In the genomic region with DNA sequence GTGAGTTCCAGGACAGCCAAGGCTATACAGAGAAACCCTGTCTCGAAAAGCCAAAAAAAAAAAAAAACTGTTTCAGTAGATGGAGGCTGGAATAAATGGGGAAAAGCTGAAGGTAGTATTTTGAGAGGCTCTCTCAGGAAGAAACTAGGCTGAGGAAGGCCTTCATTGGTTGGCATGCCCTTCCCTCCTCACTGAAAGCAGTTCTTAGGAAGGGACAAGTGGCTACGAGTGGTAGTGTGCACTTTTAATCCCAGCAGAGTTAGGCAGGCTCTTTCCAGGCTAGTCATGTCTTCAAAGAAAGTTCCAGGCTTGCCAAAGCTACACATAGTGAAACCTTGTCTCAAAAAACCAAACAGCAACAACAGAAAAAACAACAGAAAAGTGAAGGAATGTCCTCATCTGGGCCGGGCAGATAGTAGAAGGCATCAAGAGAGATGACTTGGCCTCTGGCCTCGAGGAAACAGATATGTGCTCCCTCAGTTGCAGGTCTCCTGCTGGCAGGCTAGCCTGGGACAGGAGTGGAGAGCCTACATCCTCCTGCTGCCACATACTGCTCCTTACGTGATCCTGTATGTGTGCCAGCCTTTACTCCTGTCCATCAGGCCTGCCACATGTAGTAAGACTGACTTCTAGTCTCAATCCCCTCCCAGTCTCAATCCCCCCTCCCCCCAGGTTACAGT, we compare ENCODE assay signal across 20 mouse cellular contexts.
"Had no signal": no experiment of that assay in that cellular context is flagged by ENCODE, and none has a peak within 500 bp of the region (broad histone marks: within the 10 kb centered on the region; RNA-seq: fewer than 3 reads in every experiment).

No protein-coding gene starts in this region.

- ATAC-seq: hindbrain, embryonic 16.5 days; inflammation-experienced regulatory T-cells, adult 6 months; midbrain, embryonic 16.5 days had no signal

- H3K9me3 ChIP-seq: limb, embryonic 13.5 days; liver, embryonic 15.5 days; midbrain, embryonic 12.5 days; neural tube, embryonic 13.5 days; stomach, embryonic 15.5 days had no signal

- DNase-seq: kidney, adult 11 months; kidney, adult 9 months; kidney, postnatal 36 days; layer of hippocampus, adult 9-11 months; left cerebral cortex, postnatal 4 days; retina, postnatal 1 day; right cerebral cortex, postnatal 4 days; spleen, adult 18-20 months; thymus, adult 2 months; thymus, postnatal 25 days had no signal

- H3K4me2 ChIP-seq: limb, embryonic 13.5 days; liver, embryonic 15.5 days; midbrain, embryonic 12.5 days; neural tube, embryonic 13.5 days; stomach, embryonic 15.5 days had no signal

- H3K4me1 ChIP-seq: limb, embryonic 13.5 days had no signal

- H3K4me3 ChIP-seq: limb, embryonic 13.5 days; liver, embryonic 15.5 days; midbrain, embryonic 12.5 days; neural tube, embryonic 13.5 days; stomach, embryonic 15.5 days had no signal

- H3K27ac ChIP-seq: kidney, postnatal 0 days; limb, embryonic 13.5 days; liver, embryonic 15.5 days; macrophage; midbrain, embryonic 12.5 days; neural tube, embryonic 13.5 days; stomach, embryonic 15.5 days had no signal

- H3K36me3 ChIP-seq: liver, embryonic 15.5 days; stomach, embryonic 15.5 days had no signal

- H3K27me3 ChIP-seq: limb, embryonic 13.5 days; liver, embryonic 15.5 days; midbrain, embryonic 12.5 days; neural tube, embryonic 13.5 days; stomach, embryonic 15.5 days had no signal

- H3K9ac ChIP-seq: limb, embryonic 13.5 days; liver, embryonic 15.5 days; midbrain, embryonic 12.5 days; neural tube, embryonic 13.5 days; stomach, embryonic 15.5 days had no signal
